Mouse (Mus musculus) erythroblast, embryonic 14.5 days (primary cell): Measurements from ENCODE around the gene Bik. TPM values are rescaled to one million over a fixed set of nuclear protein-coding genes. Genes with fewer than 3 reads are reported as not detected.

Experiments
- H3K27me3 ChIP-seq: 2 replicates; pipeline ENCODE4 v1.6.1; 2012; ENCODE audit warnings: inconsistent platforms; ENCODE audit not compliant: control insufficient read depth
- H3K36me3 ChIP-seq: 2 replicates; pipeline ENCODE4 v1.6.1; 2012; ENCODE audit warnings: mild to moderate bottlenecking, inconsistent platforms; ENCODE audit not compliant: control insufficient read depth
- H3K4me1 ChIP-seq: 2 replicates; pipeline ENCODE4 v1.6.1; 2012; ENCODE audit warnings: inconsistent platforms; ENCODE audit not compliant: control insufficient read depth
- H3K4me3 ChIP-seq: replicated peaks from 2 replicates; pipeline ENCODE3; 2012; ENCODE audit warnings: moderate library complexity, mild to moderate bottlenecking, inconsistent platforms
- H3K9me3 ChIP-seq: 2 replicates; pipeline ENCODE4 v1.6.1; 2012; ENCODE audit warnings: low read length, inconsistent platforms, mixed read lengths; ENCODE audit not compliant: control insufficient read depth
- GATA1 ChIP-seq: IDR thresholded peaks from 2 replicates; pipeline ENCODE4 v1.6.1; 2012; ENCODE audit warnings: low read length, inconsistent platforms, mixed read lengths
- TAL1 ChIP-seq: IDR thresholded peaks from 3 replicates; pipeline ENCODE4 v1.6.1; 2012; ENCODE audit warnings: low read length, inconsistent platforms, mixed read lengths
- polyA plus RNA-seq: library from polyadenylated mRNA; stranded (reverse); fragments of >175 nt; gene quantifications from 2 replicates; pipeline ENCODE4 v1.2.3, GENCODE M21; 2012

Bik gene
- polyA plus RNA-seq, result not detected in 2 replicates

GRCm38 (mm10) chr15:83526424-83527091, at the start of gene Bik:
Gene Bik, plus strand, starts transcription at chr15:83526862.
- no peak for TF ChIP-seq TAL1
- no peak for TF ChIP-seq GATA1
- peaks cover 16% of the 10 kb centered on the region for H3K4me1 ChIP-seq
- peaks cover 90% of the 10 kb centered on the region for H3K27me3 ChIP-seq
- H3K9me3 ChIP-seq, result peaks cover 4% of the 10 kb centered on the region; the same call in 1 of the 2 replicates
- no peaks in the 10 kb centered on the region for H3K36me3 ChIP-seq
- H3K4me3 ChIP-seq, result peak within 1 kb of the TSS; percentile 62

DNA sequence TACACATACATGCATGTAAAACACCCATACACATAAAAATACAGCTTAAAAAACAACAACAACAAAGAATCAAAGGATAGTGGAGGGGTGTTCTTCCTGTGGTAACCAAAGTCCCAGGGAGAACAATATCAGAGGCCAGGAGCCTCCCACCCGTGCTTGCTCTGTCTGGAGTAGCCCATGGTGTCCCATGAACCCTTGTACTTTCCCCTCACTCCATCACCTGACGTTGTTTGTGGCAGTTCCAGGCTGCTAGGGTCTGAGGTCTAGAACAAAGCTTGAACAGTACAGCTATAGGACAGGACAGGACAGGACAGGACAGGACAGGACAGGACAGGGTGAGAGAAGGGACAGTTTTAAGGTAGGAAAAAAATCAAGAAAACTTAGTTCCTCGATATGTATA, 48.6 kb upstream of the Bik start:
- H3K36me3 ChIP-seq, result no peaks in the 10 kb centered on the region
- no peak for TF ChIP-seq TAL1
- TF ChIP-seq GATA1, result no peak
- no peaks in the 10 kb centered on the region for H3K9me3 ChIP-seq
- H3K4me1 ChIP-seq, result peaks cover 48% of the 10 kb centered on the region
- peaks cover 5% of the 10 kb centered on the region for H3K27me3 ChIP-seq
- no peak overlapping the region for H3K4me3 ChIP-seq

- H3K4me3 ChIP-seq, result no peak overlapping the region
- H3K9me3 ChIP-seq, result no peaks in the 10 kb centered on the region
- H3K27me3 ChIP-seq, result peaks cover 5% of the 10 kb centered on the region
- TF ChIP-seq TAL1 (no peak), GATA1 (no peak)
- H3K4me1 ChIP-seq, result peaks cover 34% of the 10 kb centered on the region
- no peaks in the 10 kb centered on the region for H3K36me3 ChIP-seq
These were observed 46.8 kb upstream of the Bik start for GRCm38 (mm10) chr15:83479818-83480217.

DNA sequence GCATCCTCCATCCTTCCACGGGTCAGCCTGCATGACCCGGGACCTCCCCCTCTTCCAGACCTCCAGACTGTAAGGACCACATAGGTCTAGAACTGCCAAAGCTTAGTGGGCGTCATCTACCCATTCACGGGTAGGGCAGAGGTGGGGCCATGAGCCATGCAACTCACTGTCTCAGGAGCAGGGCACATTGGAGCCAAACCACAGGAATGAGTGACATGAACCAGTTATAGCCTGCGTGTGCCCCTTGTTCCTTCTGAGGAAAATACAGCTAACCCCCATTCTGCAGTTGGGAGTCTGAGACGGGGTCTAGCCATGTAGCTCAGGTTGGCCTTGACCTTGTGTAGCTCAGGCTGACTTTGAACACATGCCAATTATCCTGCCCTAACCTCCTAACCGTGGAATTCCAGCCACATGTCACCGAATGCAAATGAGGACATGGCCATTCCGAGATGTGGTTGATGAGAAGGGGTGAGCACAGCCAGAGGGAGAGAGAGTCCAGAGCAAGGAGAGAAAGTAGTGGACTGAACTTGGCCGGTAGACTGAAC, 45.4 kb upstream of the Bik start:
- TF ChIP-seq GATA1 (no peak), TAL1 (no peak)

GRCm38 (mm10) chr15:83482645-83483224, 43.9 kb upstream of the Bik start:
- H3K9me3 ChIP-seq, result no peaks in the 10 kb centered on the region
- H3K27me3 ChIP-seq, result peaks cover under 1% of the 10 kb centered on the region; the same call in 1 of the 2 replicates
- no peak overlapping the region for H3K4me3 ChIP-seq
- H3K4me1 ChIP-seq, result peaks cover 22% of the 10 kb centered on the region
- no peaks in the 10 kb centered on the region; the same call in 1 of the 2 replicates for H3K36me3 ChIP-seq
- TF ChIP-seq TAL1 (no peak), GATA1 (no peak)

More for the DNA sequence above, 45.4 kb upstream of the Bik start:
- Histone ChIP-seq H3K4me3 (no peak overlapping the region), H3K9me3 (no peaks in the 10 kb centered on the region), H3K27me3 (peaks cover 5% of the 10 kb centered on the region), H3K36me3 (no peaks in the 10 kb centered on the region; the same call in 1 of the 2 replicates), H3K4me1 (peaks cover 29% of the 10 kb centered on the region)

GRCm38 (mm10) chr15:83483482-83483881, 43.2 kb upstream of the Bik start:
- H3K4me1 ChIP-seq, result peaks cover 22% of the 10 kb centered on the region
- no peak for TF ChIP-seq GATA1
- TF ChIP-seq TAL1, result no peak
- no peak overlapping the region for H3K4me3 ChIP-seq
- no peaks in the 10 kb centered on the region; the same call in 1 of the 2 replicates for H3K27me3 ChIP-seq
- no peaks in the 10 kb centered on the region for H3K9me3 ChIP-seq
- H3K36me3 ChIP-seq, result no peaks in the 10 kb centered on the region; the same call in 1 of the 2 replicates

- no peaks in the 10 kb centered on the region for H3K9me3 ChIP-seq
- no peaks in the 10 kb centered on the region; the same call in 1 of the 2 replicates for H3K27me3 ChIP-seq
- no peak overlapping the region for H3K4me3 ChIP-seq
- TF ChIP-seq TAL1 (no peak), GATA1 (no peak)
- H3K36me3 ChIP-seq, result no peaks in the 10 kb centered on the region; the same call in 1 of the 2 replicates
- H3K4me1 ChIP-seq, result peaks cover 18% of the 10 kb centered on the region
These were observed 42.4 kb upstream of the Bik start for GRCm38 (mm10) chr15:83484311-83484710.

DNA sequence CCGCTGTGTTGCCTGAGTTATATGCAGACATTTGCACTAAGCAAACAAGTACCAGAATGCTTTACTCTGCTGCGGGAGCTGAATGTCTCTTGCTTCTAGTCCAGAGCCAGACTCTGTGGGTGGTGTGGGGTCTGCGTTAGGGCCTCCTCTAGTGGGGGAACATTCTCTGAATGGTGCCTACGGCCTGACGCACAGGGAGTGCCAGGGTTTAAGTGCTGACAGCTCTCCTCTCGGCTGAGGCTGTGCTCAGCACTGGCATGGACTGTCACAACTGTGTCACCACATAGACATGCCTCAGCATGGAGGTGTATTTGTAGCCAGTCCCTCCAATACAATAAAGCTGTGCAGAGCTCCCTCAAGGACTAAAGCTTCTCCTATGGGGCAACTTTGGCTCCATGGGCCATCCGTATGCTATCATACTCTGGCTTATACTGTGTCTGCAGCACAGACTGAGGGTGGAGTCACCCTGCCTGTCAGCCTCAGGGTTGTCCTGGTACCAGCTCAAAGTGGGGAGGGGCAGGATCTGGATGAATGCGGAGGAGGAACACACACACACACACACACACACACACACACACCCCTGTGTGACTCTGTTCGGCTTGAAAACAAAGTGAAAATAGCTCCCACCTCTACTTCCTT, 39.1 kb upstream of the Bik start:
- Histone ChIP-seq H3K36me3 (peaks cover 4% of the 10 kb centered on the region), H3K27me3 (no peaks in the 10 kb centered on the region), H3K9me3 (no peaks in the 10 kb centered on the region), H3K4me1 (peaks cover 9% of the 10 kb centered on the region), H3K4me3 (no peak overlapping the region)
- TF ChIP-seq TAL1 (no peak), GATA1 (no peak)

GRCm38 (mm10) chr15:83489471-83489870, 37.2 kb upstream of the Bik start:
- Histone ChIP-seq H3K9me3 (no peaks in the 10 kb centered on the region), H3K36me3 (peaks cover 6% of the 10 kb centered on the region), H3K27me3 (no peaks in the 10 kb centered on the region), H3K4me3 (no peak overlapping the region), H3K4me1 (peaks cover 11% of the 10 kb centered on the region)
- TF ChIP-seq TAL1, result no peak
- no peak for TF ChIP-seq GATA1
